Mouse (Mus musculus) ovary, postnatal 14 days (tissue): ENCODE measurements around the gene Mtx2.
A peak's percentile ranks its signal among the peaks of the same experiment; 100 is the strongest.

Experiments
- DNase-seq: peaks from one replicate; pipeline ENCODE4 v3.0.0; 2022; ENCODE audit warnings: low spot score

The Mtx2 gene

GRCm38 (mm10) chr2:74825730-74826430, at the start of gene Mtx2:
Gene Mtx2 (plus strand): TSS chr2:74825803.
- DNase-seq = peak; percentile 58

- no peak for DNase-seq
Observed at GRCm38 (mm10) chr2:74777536-74778275, 47.9 kb upstream of the Mtx2 start.

- no peak for DNase-seq
Observed at GRCm38 (mm10) chr2:74781386-74781785, 44.2 kb upstream of the Mtx2 start.

- DNase-seq = no peak
Observed at GRCm38 (mm10) chr2:74795531-74795930, 30.1 kb upstream of the Mtx2 start.

GRCm38 (mm10) chr2:74808431-74808830, 17.2 kb upstream of the Mtx2 start:
- no peak for DNase-seq

- DNase-seq = no peak
Observed at GRCm38 (mm10) chr2:74822654-74823053, 2.9 kb upstream of the Mtx2 start.

- DNase-seq = no peak
Observed at GRCm38 (mm10) chr2:74825371-74825729, 253 bp upstream of the Mtx2 start.

GRCm38 (mm10) chr2:74846992-74847391, 21.4 kb downstream of the Mtx2 start:
- no peak for DNase-seq

GRCm38 (mm10) chr2:74847516-74847915, 21.9 kb downstream of the Mtx2 start:
- DNase-seq = no peak

GRCm38 (mm10) chr2:74850036-74850435, 24.4 kb downstream of the Mtx2 start:
- no peak for DNase-seq

GRCm38 (mm10) chr2:74862070-74862476, 36.5 kb downstream of the Mtx2 start:
- DNase-seq = no peak

GRCm38 (mm10) chr2:74865414-74865813, 39.8 kb downstream of the Mtx2 start:
- DNase-seq = no peak

GRCm38 (mm10) chr2:74874043-74874442, 48.4 kb downstream of the Mtx2 start:
- DNase-seq = no peak

- no peak for DNase-seq
Observed at GRCm38 (mm10) chr2:74884357-74884756, 58.8 kb downstream of the Mtx2 start.

GRCm38 (mm10) chr2:74891868-74892267, 66.3 kb downstream of the Mtx2 start:
- DNase-seq = no peak

GRCm38 (mm10) chr2:74892881-74893615, 67.4 kb downstream of the Mtx2 start:
- no peak for DNase-seq

GRCm38 (mm10) chr2:74894061-74894460, 68.5 kb downstream of the Mtx2 start:
- no peak for DNase-seq

GRCm38 (mm10) chr2:74899973-74900372, 74.4 kb downstream of the Mtx2 start:
- no peak for DNase-seq

- DNase-seq = no peak
Observed at GRCm38 (mm10) chr2:74901764-74902295, 76.2 kb downstream of the Mtx2 start.

GRCm38 (mm10) chr2:74907368-74908291, 82.0 kb downstream of the Mtx2 start:
- DNase-seq = peak; percentile 36

- DNase-seq = no peak
Observed at GRCm38 (mm10) chr2:74912031-74912430, 86.4 kb downstream of the Mtx2 start.
